Mouse (Mus musculus): ENCODE results near the gene Tcf7l2. TPM values are rescaled to one million over a fixed set of nuclear protein-coding genes. Genes with fewer than 3 reads are reported as not detected.
A peak's percentile ranks its signal among the peaks of the same experiment; 100 is the strongest.

The Tcf7l2 gene
- total RNA-seq, 1 experiment from 2014 or later: 2.1 TPM

- no peak for ATAC-seq (replicated peaks; ENCODE audit: low read depth, poor library complexity, severe bottlenecking)
These were observed 48.2 kb downstream of the Tcf7l2 start for GRCm38 (mm10) chr19:55789838-55790237.

GRCm38 (mm10) chr19:55791293-55791692, 49.7 kb downstream of the Tcf7l2 start:
- no peak for ATAC-seq (replicated peaks; ENCODE audit: low read depth, poor library complexity, severe bottlenecking)

DNA sequence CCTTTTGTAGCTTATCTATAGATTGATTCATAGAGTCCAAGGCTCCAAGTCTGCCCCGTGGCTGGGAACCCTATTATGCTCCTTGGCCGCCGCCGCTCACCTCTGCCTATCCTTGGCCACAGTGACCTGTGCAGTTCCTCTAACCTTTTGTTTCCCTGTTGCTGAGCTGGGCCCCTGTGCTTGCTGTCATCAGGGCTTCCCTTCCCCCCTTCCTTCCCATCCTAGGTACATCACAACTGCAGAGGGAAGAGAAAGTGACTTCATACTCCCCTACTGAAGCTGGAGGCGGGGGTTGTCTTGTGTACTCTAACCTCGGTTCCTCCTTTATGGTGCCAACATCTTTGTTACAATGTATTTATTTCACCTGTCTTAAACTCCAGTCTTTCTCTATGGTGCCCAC, 50.3 kb downstream of the Tcf7l2 start:
- peak; percentile 30 for ATAC-seq (replicated peaks; ENCODE audit: low read depth, poor library complexity, severe bottlenecking)

DNA sequence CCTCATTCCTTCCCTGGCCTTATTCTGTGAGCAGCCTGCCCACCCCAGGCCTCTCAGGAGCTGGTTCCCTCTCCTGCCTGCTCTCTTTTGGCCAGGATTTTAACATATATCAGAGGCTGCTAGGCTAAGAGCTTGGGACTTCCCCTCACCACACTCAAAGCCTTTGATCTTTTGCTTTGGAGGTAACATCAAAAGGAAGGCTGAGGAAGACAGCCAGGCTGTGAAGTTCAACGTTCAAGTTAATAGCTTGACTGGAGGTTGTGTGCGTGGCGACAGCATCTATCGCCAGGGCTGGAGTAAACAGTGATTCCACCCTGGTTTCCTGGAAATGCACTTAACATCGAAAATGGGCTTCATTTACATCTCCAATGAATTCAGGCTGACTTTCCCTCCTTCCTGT, 51.0 kb downstream of the Tcf7l2 start:
- 0 out of 2 replicates have a peak, but pooled peaks have one; percentile 10 for ATAC-seq (replicated peaks; ENCODE audit: low read depth, poor library complexity, severe bottlenecking)

- ATAC-seq (replicated peaks; ENCODE audit: low read depth, poor library complexity, severe bottlenecking): no peak
These were observed 51.4 kb downstream of the Tcf7l2 start for GRCm38 (mm10) chr19:55793029-55793428.

DNA sequence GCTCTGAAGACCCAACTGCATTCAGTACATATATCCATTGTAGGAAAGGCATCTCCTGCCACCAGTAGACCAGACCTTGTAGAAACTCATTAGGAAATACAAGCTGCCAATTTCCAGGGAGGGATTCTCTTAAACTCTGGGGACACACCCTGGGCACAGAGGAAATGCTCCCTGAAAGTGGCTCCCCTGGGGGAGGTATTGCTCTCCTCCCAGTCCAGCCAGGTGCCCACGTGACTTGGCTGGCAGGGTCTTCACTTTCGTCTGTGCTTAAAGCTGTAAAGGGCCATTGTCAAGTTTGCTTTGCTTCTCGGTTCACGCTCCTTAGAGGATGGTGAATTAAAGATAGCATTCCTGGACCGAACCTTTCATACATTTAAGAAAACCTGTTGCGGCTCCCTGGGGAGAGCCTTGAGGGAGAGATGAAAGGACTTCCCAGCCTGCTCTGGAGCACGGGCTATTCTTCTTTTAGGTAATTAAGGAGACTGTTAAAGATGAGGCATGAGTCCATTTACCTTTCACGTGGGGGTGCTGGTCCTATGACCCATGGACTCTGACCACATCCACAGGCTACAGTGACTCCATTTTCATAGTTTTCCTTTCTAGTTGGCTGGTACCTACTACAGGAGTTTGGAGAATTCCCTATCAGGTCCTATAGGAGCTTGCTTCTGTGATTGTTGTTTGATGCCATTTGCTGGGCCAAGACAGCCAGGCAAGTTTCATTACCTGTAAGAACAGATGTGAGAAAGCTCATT, 52.8 kb downstream of the Tcf7l2 start:
- no peak for ATAC-seq (replicated peaks; ENCODE audit: low read depth, poor library complexity, severe bottlenecking)

- ATAC-seq (replicated peaks; ENCODE audit: low read depth, poor library complexity, severe bottlenecking): no peak
These were observed 53.3 kb downstream of the Tcf7l2 start for GRCm38 (mm10) chr19:55794946-55795340.

DNA sequence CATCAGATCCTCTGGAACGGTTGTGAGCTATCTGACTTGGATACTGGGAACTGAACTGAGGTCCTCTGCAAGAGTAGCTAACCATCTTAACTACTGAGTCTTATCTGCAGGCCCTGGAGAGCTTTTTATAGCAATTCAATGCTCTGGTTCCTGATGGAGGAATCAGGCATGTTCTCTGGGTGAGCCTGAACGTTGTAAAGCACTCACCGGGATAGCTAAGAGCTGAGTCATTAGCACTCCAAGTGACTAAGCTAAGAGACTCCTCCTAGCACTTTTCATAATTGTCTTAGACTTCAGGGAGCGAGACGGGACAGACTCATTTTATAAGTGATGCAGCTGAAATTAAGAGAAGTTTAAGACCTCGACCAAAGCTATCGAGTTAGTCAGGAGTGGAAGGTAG, 53.7 kb downstream of the Tcf7l2 start:
- ATAC-seq (replicated peaks; ENCODE audit: low read depth, poor library complexity, severe bottlenecking): no peak

- no peak for ATAC-seq (replicated peaks; ENCODE audit: low read depth, poor library complexity, severe bottlenecking)
These were observed 56.2 kb downstream of the Tcf7l2 start for GRCm38 (mm10) chr19:55797834-55798233.

DNA sequence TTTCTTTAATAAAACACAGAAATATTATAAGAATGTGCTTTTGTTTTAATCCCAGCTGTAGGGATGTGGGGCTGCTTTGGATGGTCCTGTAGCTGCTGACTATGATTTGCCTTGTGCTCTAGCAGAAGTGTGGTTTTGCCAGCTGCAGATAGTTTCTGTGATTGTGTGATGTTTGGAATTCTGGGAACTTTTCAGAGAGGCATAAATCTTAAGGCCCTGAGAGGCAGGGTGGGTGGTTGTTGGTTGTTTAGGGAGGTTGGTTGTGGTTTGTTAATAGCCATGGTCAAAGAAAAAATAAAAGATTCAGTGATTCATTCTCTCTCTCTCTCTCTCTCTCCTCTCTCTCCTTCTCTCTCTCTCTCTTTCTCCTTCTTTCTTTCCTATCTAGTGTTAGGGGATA, 57.8 kb downstream of the Tcf7l2 start:
- no peak for ATAC-seq (replicated peaks; ENCODE audit: low read depth, poor library complexity, severe bottlenecking)

DNA sequence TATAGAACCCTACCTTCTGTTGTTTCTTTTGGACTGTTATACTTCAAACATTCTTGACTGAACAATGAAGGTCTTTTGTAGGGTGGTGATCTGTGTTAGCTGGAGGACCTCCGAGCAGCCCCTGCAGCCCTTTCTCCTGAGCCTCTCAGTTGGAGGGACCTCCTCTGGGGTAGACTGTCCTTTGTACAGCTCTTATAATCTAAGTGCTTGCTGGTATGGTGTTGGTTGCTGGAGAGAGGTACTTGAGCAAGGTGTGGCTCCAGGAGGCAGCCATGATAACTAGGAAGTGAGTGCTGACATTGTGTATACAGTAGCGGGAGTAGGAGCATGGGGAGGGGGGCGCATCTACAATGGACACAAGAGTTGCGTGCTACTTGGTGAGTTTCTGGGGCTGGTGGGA, 58.4 kb downstream of the Tcf7l2 start:
- ATAC-seq (replicated peaks; ENCODE audit: low read depth, poor library complexity, severe bottlenecking): no peak

- peak; percentile 87 for ATAC-seq (replicated peaks; ENCODE audit: low read depth, poor library complexity, severe bottlenecking)
These were observed 61.5 kb downstream of the Tcf7l2 start for GRCm38 (mm10) chr19:55803121-55803520.

GRCm38 (mm10) chr19:55803797-55804196, 62.2 kb downstream of the Tcf7l2 start:
- peak; percentile 51 for ATAC-seq (replicated peaks; ENCODE audit: low read depth, poor library complexity, severe bottlenecking)

- no peak for ATAC-seq (replicated peaks; ENCODE audit: low read depth, poor library complexity, severe bottlenecking)
These were observed 63.2 kb downstream of the Tcf7l2 start for GRCm38 (mm10) chr19:55804795-55805194.

GRCm38 (mm10) chr19:55806434-55807193, 65.0 kb downstream of the Tcf7l2 start:
- ATAC-seq (replicated peaks; ENCODE audit: low read depth, poor library complexity, severe bottlenecking): no peak

DNA sequence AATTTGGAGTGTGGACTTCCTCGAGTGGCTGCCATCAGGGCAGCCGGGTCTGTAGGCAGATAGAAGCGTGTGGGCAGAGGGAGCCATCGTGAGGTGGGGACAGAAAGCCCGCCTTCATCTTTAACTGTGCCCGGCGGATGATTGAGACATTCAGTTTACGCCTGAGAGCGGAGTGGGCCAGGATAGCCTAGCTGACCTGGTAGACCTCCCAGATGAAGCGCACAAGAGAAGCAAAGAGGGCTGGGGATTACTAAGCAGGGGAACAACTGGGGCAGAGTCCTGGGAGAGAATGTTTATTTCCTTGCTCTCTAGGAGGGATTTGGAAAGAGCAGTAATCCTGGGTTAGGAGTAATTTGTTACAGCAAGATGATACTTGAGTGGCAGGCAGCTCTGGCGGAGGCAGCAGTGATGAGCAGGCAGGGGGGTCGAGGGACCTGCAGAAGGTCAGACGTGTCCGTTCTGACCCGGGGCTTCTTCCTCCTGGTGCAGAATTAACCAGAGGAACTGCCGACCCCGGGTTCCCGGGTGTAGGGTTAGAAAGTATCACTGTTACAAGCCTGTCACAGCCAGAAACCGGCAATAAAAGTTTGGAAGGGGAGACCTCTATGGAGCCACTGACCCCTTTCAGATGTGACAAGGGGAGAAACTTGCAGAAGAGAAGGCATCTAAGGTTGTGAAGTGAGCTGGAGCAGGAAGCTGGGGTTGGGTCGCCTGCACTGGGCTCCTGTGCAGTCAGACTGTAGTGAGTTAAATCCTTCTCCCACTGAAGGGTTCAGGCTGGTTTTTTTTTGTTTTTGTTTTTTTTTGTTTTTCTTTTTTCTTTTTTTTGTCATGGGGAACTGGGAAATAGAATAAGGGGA, 65.8 kb downstream of the Tcf7l2 start:
- ATAC-seq (replicated peaks; ENCODE audit: low read depth, poor library complexity, severe bottlenecking): no peak

DNA sequence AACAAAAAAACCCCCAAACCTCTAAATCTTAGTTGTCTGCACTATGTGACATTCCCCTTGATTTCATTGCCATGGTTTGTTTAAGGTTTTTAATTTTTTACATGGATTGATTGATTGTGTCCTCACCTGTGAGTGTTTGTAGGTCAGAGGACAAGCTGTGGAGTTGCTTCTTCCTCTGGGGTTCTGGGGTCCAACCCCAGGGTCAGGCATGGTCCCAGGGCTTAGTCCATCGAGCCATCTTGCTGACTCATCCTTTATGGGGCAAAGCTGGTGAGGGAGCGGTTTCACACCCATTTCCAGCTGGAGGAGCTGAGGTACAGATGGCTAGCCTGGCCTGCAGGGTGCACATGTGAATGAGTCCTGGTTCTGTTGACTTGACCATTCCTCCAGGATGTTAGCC, 66.7 kb downstream of the Tcf7l2 start:
- no peak for ATAC-seq (replicated peaks; ENCODE audit: low read depth, poor library complexity, severe bottlenecking)

DNA sequence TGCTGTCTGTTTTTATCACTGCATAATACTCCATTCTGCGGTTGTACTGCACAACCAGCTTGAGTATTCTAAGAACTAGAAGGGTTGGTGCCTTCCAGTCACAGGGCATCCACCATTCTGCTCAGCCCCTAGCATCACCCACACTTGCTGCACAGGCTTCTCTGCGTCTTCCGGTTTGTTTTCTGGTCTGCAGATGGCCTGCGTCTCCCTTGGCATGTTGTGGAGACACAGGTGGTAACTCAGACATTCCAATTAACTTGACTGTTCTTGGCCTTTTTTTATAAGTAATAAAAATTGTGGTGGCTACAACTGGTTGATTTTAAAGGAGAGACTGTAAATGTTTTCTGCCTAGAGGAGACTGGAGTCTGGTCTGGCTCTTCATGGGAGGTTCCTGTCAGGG, 67.9 kb downstream of the Tcf7l2 start:
- ATAC-seq (replicated peaks; ENCODE audit: low read depth, poor library complexity, severe bottlenecking): no peak

- ATAC-seq (replicated peaks; ENCODE audit: low read depth, poor library complexity, severe bottlenecking): no peak
These were observed 70.6 kb downstream of the Tcf7l2 start for GRCm38 (mm10) chr19:55812236-55812635.

GRCm38 (mm10) chr19:55815010-55815790, 73.6 kb downstream of the Tcf7l2 start:
- no peak for ATAC-seq (replicated peaks; ENCODE audit: low read depth, poor library complexity, severe bottlenecking)
